Mouse (Mus musculus) kidney, embryonic 16.5 days (tissue): ENCODE results near the gene Defb19. TPM values are rescaled to one million over a fixed set of nuclear protein-coding genes. Genes with fewer than 3 reads are reported as not detected.

Experiments
- ATAC-seq: fragments of 200-750 bp; cut with Nextera tagmentation; 2 replicates; pipeline ENCODE4 v1.8.0; 2017; ENCODE audit warnings: moderate TSS enrichment; ENCODE audit not compliant: low FRiP score, low TSS enrichment
- H3K27ac ChIP-seq: fragments of 300-500 bp; sonication (generic); 2 replicates; pipeline ENCODE4 v1.5.1; 2014; ENCODE audit warnings: low read length
- H3K27me3 ChIP-seq: fragments of 300-500 bp; sonication (generic); 2 replicates; pipeline ENCODE4 v1.6.1; 2014; ENCODE audit warnings: low read length, control low read depth, mixed read lengths; ENCODE audit not compliant: insufficient read depth
- H3K36me3 ChIP-seq: fragments of 300-500 bp; sonication (generic); 2 replicates; pipeline ENCODE4 v1.6.1; 2014; ENCODE audit warnings: low read length, control low read depth, mixed read lengths; ENCODE audit not compliant: insufficient read depth
- H3K4me1 ChIP-seq: fragments of 300-500 bp; sonication (generic); 2 replicates; pipeline ENCODE4 v1.6.1; 2014; ENCODE audit warnings: low read length, control low read depth, mixed read lengths; ENCODE audit not compliant: insufficient read depth
- H3K4me2 ChIP-seq: fragments of 300-500 bp; sonication (generic); replicated peaks from 2 replicates; pipeline ENCODE4 v1.6.1; 2014; ENCODE audit warnings: low read depth, low read length
- H3K4me3 ChIP-seq: fragments of 300-500 bp; sonication (generic); 2 replicates; pipeline ENCODE4 v1.5.1; 2014; ENCODE audit warnings: mild to moderate bottlenecking, low read length
- H3K9ac ChIP-seq: fragments of 300-500 bp; sonication (generic); replicated peaks from 2 replicates; pipeline ENCODE4 v1.6.1; 2014; ENCODE audit warnings: low read length
- H3K9me3 ChIP-seq: fragments of 300-500 bp; sonication (generic); 2 replicates; pipeline ENCODE4 v1.6.1; 2016; ENCODE audit warnings: low read length, control low read depth
- WGBS: fragments of 180-500 bp; shearing (Covaris S2); extraction: QIAGEN DNeasy Blood & Tissue Kit; methylation state at CpG from one replicate; pipeline ENCODE4 v1.1.7; 2014; 5-methylcytosine and 5-hydroxymethylcytosine counted together
- polyA plus RNA-seq: library from polyadenylated mRNA; unstranded; fragments of >200 nt; fragmentation: Nextera tagmentation; extraction: Ambion mirVana; gene quantifications from 2 replicates; pipeline ENCODE4 v1.2.1, GENCODE M21; 2015

The Defb19 gene
- polyA plus RNA-seq, 1 experiment from 2014 or later = 14.1 TPM

GRCm38 (mm10) chr2:152600076-152600475, 20.0 kb upstream of the Defb19 start:
- Histone ChIP-seq H3K4me3 (no peak overlapping the region), H3K9ac (no peak overlapping the region), H3K27me3 (no peaks in the 10 kb centered on the region), H3K4me1 (no peaks in the 10 kb centered on the region), H3K27ac (no peak overlapping the region), H3K36me3 (no peaks in the 10 kb centered on the region), H3K9me3 (no peaks in the 10 kb centered on the region), H3K4me2 (no peak overlapping the region)
- WGBS = 78% methylated on average over 6 of the region's 6 CpGs
- ATAC-seq = no peak

- H3K4me3 ChIP-seq = no peak within 1 kb of the TSS
- no peak within 1 kb of the TSS for H3K4me2 ChIP-seq
- H3K9me3 ChIP-seq = no peaks in the 10 kb centered on the region
- no peak within 1 kb of the TSS for H3K9ac ChIP-seq
- H3K27ac ChIP-seq = no peak within 1 kb of the TSS
- no peaks in the 10 kb centered on the region for H3K4me1 ChIP-seq
- WGBS = 64% methylated on average over 7 of the region's 7 CpGs
- no peak for ATAC-seq
- H3K27me3 ChIP-seq = no peaks in the 10 kb centered on the region
- H3K36me3 ChIP-seq = no peaks in the 10 kb centered on the region
Observed at GRCm38 (mm10) chr2:152599299-152599698, 19.2 kb upstream of the Defb19 start, which contains the start of gene Defb45. TSS of gene Defb45 (minus strand) at chr2:152599399.

DNA sequence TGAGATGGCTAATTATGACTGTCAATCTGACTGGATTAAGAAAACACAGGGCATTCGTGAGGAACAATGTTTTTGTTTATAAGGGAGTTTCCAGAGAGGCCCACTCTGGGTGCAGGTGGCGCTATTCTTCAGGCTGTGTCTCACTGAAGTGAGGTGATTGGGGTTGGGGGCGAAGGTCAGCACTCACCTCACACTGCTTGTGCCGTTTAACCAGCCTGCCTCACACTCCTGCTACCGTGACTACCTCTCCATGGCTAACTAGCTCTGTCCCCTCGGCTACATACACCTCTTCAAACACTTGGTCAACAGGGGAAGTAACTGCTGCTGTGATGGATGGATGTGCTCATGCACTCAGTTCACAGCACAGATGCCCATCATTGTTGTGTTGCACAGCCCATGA, 8.9 kb upstream of the Defb19 start:
- H3K4me1 ChIP-seq = peaks cover 5% of the 10 kb centered on the region; the same call in 1 of the 2 replicates
- H3K27ac ChIP-seq = no peak overlapping the region
- no peaks in the 10 kb centered on the region for H3K9me3 ChIP-seq
- no peak overlapping the region for H3K9ac ChIP-seq
- no peak overlapping the region for H3K4me2 ChIP-seq
- 35% methylated on average over 6 of the region's 6 CpGs for WGBS
- H3K36me3 ChIP-seq = no peaks in the 10 kb centered on the region
- no peaks in the 10 kb centered on the region for H3K27me3 ChIP-seq
- no peak overlapping the region for H3K4me3 ChIP-seq
- ATAC-seq = no peak

GRCm38 (mm10) chr2:152588450-152588849, 8.3 kb upstream of the Defb19 start:
- Histone ChIP-seq H3K9ac (no peak overlapping the region), H3K4me1 (peaks cover 5% of the 10 kb centered on the region; the same call in 1 of the 2 replicates), H3K4me2 (no peak overlapping the region), H3K9me3 (no peaks in the 10 kb centered on the region), H3K27me3 (no peaks in the 10 kb centered on the region), H3K27ac (0 out of 2 replicates have a peak overlapping the region, but pooled peaks have one; percentile 11), H3K4me3 (no peak overlapping the region), H3K36me3 (no peaks in the 10 kb centered on the region)
- WGBS = 28% methylated on average over 2 of the region's 2 CpGs
- ATAC-seq = no peak

DNA sequence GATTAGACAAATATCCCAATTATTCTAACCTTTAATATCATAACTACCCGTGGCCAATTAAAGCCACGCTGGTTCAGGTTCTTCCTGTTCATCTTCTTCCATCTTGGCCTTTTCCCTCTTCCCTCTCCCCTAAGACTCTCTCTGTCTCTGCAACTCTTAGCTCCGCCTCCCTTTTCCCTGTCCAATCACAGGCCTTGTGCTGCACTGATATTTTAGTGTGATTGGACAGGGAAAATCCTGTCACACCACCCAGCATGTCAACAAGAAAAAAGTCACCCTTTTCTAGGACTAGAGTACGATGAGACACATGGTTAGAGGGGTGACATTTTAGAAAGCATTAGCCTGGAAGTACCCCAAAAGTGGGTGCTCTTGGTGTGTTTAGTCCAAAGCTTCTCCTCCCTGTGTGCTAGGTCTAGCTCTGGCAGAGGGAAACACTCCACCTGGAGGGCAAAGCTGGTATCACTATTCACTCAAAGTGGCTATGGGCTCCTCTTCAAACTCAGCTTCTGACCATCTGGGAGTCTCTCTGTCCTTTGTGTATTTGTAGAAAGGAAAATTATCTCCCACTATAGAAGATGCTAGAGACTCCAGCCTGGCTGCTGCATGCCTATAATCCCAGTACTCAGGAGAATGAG, 6.9 kb upstream of the Defb19 start:
- ATAC-seq = no peak; the same call in 1 of the 2 replicates

GRCm38 (mm10) chr2:152580612-152581011, 500 bp upstream of the Defb19 start:
- Histone ChIP-seq H3K27me3 (no peaks in the 10 kb centered on the region), H3K4me2 (no peak overlapping the region), H3K4me3 (no peak overlapping the region), H3K36me3 (no peaks in the 10 kb centered on the region), H3K27ac (no peak overlapping the region; the same call in 1 of the 2 replicates), H3K4me1 (0 out of 2 replicates have a peak, but pooled peaks cover 3% of the 10 kb centered on the region), H3K9me3 (no peaks in the 10 kb centered on the region), H3K9ac (no peak overlapping the region)
- ATAC-seq = no peak
- WGBS = 74% methylated on average over 11 of the region's 11 CpGs

More for the DNA sequence above, 6.9 kb upstream of the Defb19 start:
- Histone ChIP-seq H3K36me3 (no peaks in the 10 kb centered on the region), H3K4me2 (no peak overlapping the region), H3K4me3 (no peak overlapping the region), H3K4me1 (peaks cover 5% of the 10 kb centered on the region; the same call in 1 of the 2 replicates), H3K27me3 (no peaks in the 10 kb centered on the region), H3K9ac (no peak overlapping the region), H3K27ac (no peak overlapping the region), H3K9me3 (no peaks in the 10 kb centered on the region)
- 79% methylated on average over 4 of the region's 4 CpGs for WGBS

DNA sequence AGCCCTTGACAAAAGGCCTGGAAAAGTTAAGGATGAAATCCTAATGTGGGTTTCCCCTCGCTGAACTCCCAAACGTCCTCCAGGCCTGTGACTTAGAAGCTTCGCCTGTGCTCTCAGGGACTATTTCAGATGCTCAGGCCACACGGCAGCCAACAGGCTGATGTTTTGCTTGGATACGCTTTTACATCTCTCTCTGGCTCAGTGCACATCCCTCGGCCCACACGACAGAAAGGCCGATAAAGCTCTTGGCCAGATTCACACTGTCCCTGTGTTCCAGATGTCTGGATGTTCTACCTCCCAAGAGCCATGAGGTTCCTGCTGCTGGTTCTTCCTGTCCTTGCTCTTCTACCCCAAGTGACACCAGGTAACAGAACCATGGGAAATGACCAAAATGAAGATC, 6.6 kb downstream of the Defb19 start:
- 67% methylated on average over 8 of the region's 8 CpGs for WGBS
- no peaks in the 10 kb centered on the region for H3K36me3 ChIP-seq
- no peak overlapping the region for H3K27ac ChIP-seq
- no peaks in the 10 kb centered on the region for H3K9me3 ChIP-seq
- no peak overlapping the region for H3K4me3 ChIP-seq
- no peaks in the 10 kb centered on the region for H3K27me3 ChIP-seq
- H3K4me1 ChIP-seq = no peaks in the 10 kb centered on the region; the same call in 1 of the 2 replicates
- no peak overlapping the region for H3K4me2 ChIP-seq
- no peak for ATAC-seq
- H3K9ac ChIP-seq = no peak overlapping the region

DNA sequence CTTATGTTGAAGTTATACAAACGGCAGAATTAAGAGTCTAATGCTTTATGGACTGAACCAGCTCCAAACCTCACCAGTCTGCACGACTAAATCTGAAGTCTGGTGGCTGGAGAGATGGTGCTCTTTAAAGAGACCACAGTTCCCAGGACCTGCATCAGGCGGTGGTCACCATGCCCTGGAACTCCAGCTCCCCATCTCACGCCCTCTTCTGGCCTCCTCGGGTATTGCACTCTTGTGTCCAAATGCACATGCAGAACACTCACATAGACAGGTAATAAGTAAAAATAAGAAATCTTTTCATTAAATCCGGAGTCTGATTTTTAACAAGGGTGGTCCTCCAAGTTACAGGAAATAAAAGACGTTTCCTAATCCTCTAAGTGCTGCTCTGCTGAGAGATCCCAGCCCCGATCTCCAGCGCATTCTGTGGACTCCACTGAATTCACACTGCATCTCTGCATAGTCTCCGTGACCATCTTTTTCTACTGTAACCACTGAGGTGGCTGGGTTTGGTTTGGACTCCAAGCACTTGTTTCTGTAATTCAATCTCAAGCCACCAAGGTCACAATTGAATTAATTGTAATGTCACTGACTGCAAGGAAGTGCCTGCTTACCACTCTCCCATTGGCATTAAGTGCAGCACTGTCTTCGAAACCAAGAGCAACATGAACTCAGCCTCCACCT, 7.9 kb downstream of the Defb19 start, which contains the start of gene Defb21:
Gene Defb21 (plus strand): TSS at position 631 of the 681 bp plus-strand sequence.
- no peak for ATAC-seq
- Histone ChIP-seq H3K36me3 (no peaks in the 10 kb centered on the region), H3K27me3 (no peaks in the 10 kb centered on the region), H3K4me3 (no peak within 1 kb of the TSS), H3K9ac (no peak within 1 kb of the TSS), H3K4me1 (no peaks in the 10 kb centered on the region; the same call in 1 of the 2 replicates), H3K27ac (no peak within 1 kb of the TSS), H3K4me2 (no peak within 1 kb of the TSS), H3K9me3 (no peaks in the 10 kb centered on the region)
- 66% methylated on average over 11 of the region's 11 CpGs for WGBS

- no peaks in the 10 kb centered on the region for H3K9me3 ChIP-seq
Observed at GRCm38 (mm10) chr2:152570313-152570712, 9.8 kb downstream of the Defb19 start.

GRCm38 (mm10) chr2:152569881-152570280, 10.2 kb downstream of the Defb19 start:
- Histone ChIP-seq H3K27me3 (no peaks in the 10 kb centered on the region), H3K27ac (peak overlapping the region; percentile 77), H3K9me3 (no peaks in the 10 kb centered on the region), H3K4me3 (no peak overlapping the region), H3K9ac (no peak overlapping the region), H3K36me3 (no peaks in the 10 kb centered on the region), H3K4me1 (no peaks in the 10 kb centered on the region; the same call in 1 of the 2 replicates), H3K4me2 (no peak overlapping the region)
- ATAC-seq = no peak
- WGBS = 80% methylated on average over 4 of the region's 4 CpGs

More at GRCm38 (mm10) chr2:152570313-152570712, 9.8 kb downstream of the Defb19 start:
- Histone ChIP-seq H3K27ac (peak overlapping the region; percentile 77), H3K4me3 (no peak overlapping the region), H3K4me1 (no peaks in the 10 kb centered on the region; the same call in 1 of the 2 replicates), H3K36me3 (no peaks in the 10 kb centered on the region), H3K4me2 (no peak overlapping the region), H3K27me3 (no peaks in the 10 kb centered on the region), H3K9ac (no peak overlapping the region)
- WGBS = 63% methylated on average over 6 of the region's 6 CpGs
- peak; percentile 80; the same call in 1 of the 2 replicates for ATAC-seq
